Mouse (Mus musculus): ENCODE results near the gene 9130213A22Rik. TPM values are rescaled to one million over a fixed set of nuclear protein-coding genes. Genes with fewer than 3 reads are reported as not detected.

The 9130213A22Rik gene
- total RNA-seq, 1 experiment from 2014 or later: not detected

- 0 out of 2 replicates have a peak, but pooled peaks have one; percentile 28 for ATAC-seq (replicated peaks; ENCODE audit: insufficient number of reproducible peaks, low FRiP score, low TSS enrichment, poor library complexity, severe bottlenecking)
Observed at GRCm38 (mm10) chr11:69110319-69111046, 11.9 kb downstream of the 9130213A22Rik start.

GRCm38 (mm10) chr11:69109032-69109900 is 13.1 kb downstream of the 9130213A22Rik start:
- ATAC-seq (replicated peaks; ENCODE audit: insufficient number of reproducible peaks, low FRiP score, low TSS enrichment, poor library complexity, severe bottlenecking): no peak

GRCm38 (mm10) chr11:69108223-69108622 is 14.2 kb downstream of the 9130213A22Rik start:
- no peak for ATAC-seq (replicated peaks; ENCODE audit: insufficient number of reproducible peaks, low FRiP score, low TSS enrichment, poor library complexity, severe bottlenecking)

- no peak for ATAC-seq (replicated peaks; ENCODE audit: insufficient number of reproducible peaks, low FRiP score, low TSS enrichment, poor library complexity, severe bottlenecking)
Observed at GRCm38 (mm10) chr11:69107676-69108075, 14.7 kb downstream of the 9130213A22Rik start.

- no peak for ATAC-seq (replicated peaks; ENCODE audit: insufficient number of reproducible peaks, low FRiP score, low TSS enrichment, poor library complexity, severe bottlenecking)
Observed at GRCm38 (mm10) chr11:69106842-69107241, 15.5 kb downstream of the 9130213A22Rik start.

GRCm38 (mm10) chr11:69106299-69106698 is 16.1 kb downstream of the 9130213A22Rik start:
- ATAC-seq (replicated peaks; ENCODE audit: insufficient number of reproducible peaks, low FRiP score, low TSS enrichment, poor library complexity, severe bottlenecking): no peak

GRCm38 (mm10) chr11:69105796-69106195 is 16.6 kb downstream of the 9130213A22Rik start:
- ATAC-seq (replicated peaks; ENCODE audit: insufficient number of reproducible peaks, low FRiP score, low TSS enrichment, poor library complexity, severe bottlenecking): no peak

GRCm38 (mm10) chr11:69105227-69105626 is 17.2 kb downstream of the 9130213A22Rik start:
- no peak for ATAC-seq (replicated peaks; ENCODE audit: insufficient number of reproducible peaks, low FRiP score, low TSS enrichment, poor library complexity, severe bottlenecking)

- no peak for ATAC-seq (replicated peaks; ENCODE audit: insufficient number of reproducible peaks, low FRiP score, low TSS enrichment, poor library complexity, severe bottlenecking)
Observed at GRCm38 (mm10) chr11:69104487-69104886, 17.9 kb downstream of the 9130213A22Rik start.

- ATAC-seq (replicated peaks; ENCODE audit: insufficient number of reproducible peaks, low FRiP score, low TSS enrichment, poor library complexity, severe bottlenecking): no peak
Observed at GRCm38 (mm10) chr11:69103531-69104435, 18.6 kb downstream of the 9130213A22Rik start.

- ATAC-seq (replicated peaks; ENCODE audit: insufficient number of reproducible peaks, low FRiP score, low TSS enrichment, poor library complexity, severe bottlenecking): no peak
Observed at GRCm38 (mm10) chr11:69103121-69103520, 19.3 kb downstream of the 9130213A22Rik start.

GRCm38 (mm10) chr11:69102403-69102725 is 20.0 kb downstream of the 9130213A22Rik start:
- no peak for ATAC-seq (replicated peaks; ENCODE audit: insufficient number of reproducible peaks, low FRiP score, low TSS enrichment, poor library complexity, severe bottlenecking)

GRCm38 (mm10) chr11:69101604-69102402 is 20.6 kb downstream of the 9130213A22Rik start:
- no peak for ATAC-seq (replicated peaks; ENCODE audit: insufficient number of reproducible peaks, low FRiP score, low TSS enrichment, poor library complexity, severe bottlenecking)

- ATAC-seq (replicated peaks; ENCODE audit: insufficient number of reproducible peaks, low FRiP score, low TSS enrichment, poor library complexity, severe bottlenecking): no peak
Observed at GRCm38 (mm10) chr11:69100639-69101360, 21.6 kb downstream of the 9130213A22Rik start.

GRCm38 (mm10) chr11:69099915-69100345 is 22.5 kb downstream of the 9130213A22Rik start:
- ATAC-seq (replicated peaks; ENCODE audit: insufficient number of reproducible peaks, low FRiP score, low TSS enrichment, poor library complexity, severe bottlenecking): peak; percentile 19

GRCm38 (mm10) chr11:69099177-69099914 is 23.0 kb downstream of the 9130213A22Rik start:
- no peak for ATAC-seq (replicated peaks; ENCODE audit: insufficient number of reproducible peaks, low FRiP score, low TSS enrichment, poor library complexity, severe bottlenecking)

- peak; percentile 47 for ATAC-seq (replicated peaks; ENCODE audit: insufficient number of reproducible peaks, low FRiP score, low TSS enrichment, poor library complexity, severe bottlenecking)
Observed at GRCm38 (mm10) chr11:69098762-69099091, 23.7 kb downstream of the 9130213A22Rik start.
